In the genomic region with DNA sequence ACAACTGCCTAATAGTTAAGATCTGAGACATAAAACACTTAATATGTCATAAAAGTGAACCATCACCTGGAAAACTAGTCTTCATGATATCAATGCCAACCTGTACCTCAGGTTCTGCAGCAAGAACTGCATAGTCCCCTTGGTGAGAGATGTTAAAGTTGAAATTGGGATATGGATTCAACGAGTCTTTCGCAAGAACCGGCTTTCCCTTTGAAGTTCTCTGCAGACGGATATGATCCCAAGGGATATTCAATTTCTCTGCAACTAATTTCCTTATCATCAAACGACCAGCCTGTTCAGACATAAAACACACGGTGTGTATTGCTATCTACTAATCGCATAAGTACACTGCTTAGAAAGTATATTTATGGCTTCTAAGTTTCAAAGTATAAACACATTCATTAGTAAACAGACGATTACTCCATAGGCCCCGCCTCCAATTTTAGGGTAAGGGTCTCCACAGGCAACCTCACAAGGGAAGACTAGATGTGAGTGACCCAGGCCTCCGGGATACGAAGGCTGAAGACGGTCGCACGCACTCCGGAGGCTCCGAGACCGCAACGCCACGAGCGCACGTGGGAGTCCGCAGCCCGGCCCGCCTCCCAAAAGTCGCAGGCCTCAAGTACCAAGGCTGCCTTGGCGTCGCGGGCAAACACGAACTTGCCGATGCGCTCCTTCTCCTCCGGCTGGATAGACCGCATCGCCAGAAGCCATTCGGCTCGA, we compare ENCODE assay signal across 8 mouse cellular contexts. TPM values are rescaled to one million over a fixed set of nuclear protein-coding genes. Genes with fewer than 3 reads are reported as not detected.
DNase-seq lines count a peak whose midpoint lies in the region; ATAC-seq and TF ChIP-seq lines count a peak whose summit lies in the region.

No protein-coding gene starts in this region.

- H3K4me1 ChIP-seq in hindbrain, embryonic 15.5 days (replicated peaks) = peaks cover 26% of the 10 kb centered on the region
- H3K4me1 ChIP-seq in midbrain, embryonic 13.5 days (replicated peaks) = peaks cover 24% of the 10 kb centered on the region

- under 1% methylated on average over 36 of the region's 36 CpGs for WGBS in hindbrain, embryonic 15.5 days
- WGBS in midbrain, embryonic 13.5 days = under 1% methylated on average over 36 of the region's 36 CpGs

- peak; percentile 54 for ATAC-seq in hindbrain, embryonic 15.5 days (ENCODE audit: low FRiP score, low read depth)
- no peak; the same call in 1 of the 2 replicates for ATAC-seq in midbrain, embryonic 13.5 days

- no peaks in the 10 kb centered on the region for H3K27me3 ChIP-seq in hindbrain, embryonic 15.5 days
- no peaks in the 10 kb centered on the region for H3K27me3 ChIP-seq in midbrain, embryonic 13.5 days

- no peaks in the 10 kb centered on the region for H3K9me3 ChIP-seq in hindbrain, embryonic 15.5 days
- H3K9me3 ChIP-seq in midbrain, embryonic 13.5 days = no peaks in the 10 kb centered on the region

- peak overlapping the region; percentile 69 for H3K9ac ChIP-seq in hindbrain, embryonic 15.5 days
- H3K9ac ChIP-seq in midbrain, embryonic 13.5 days (replicated peaks) = peak overlapping the region; percentile 75

- no peaks in the 10 kb centered on the region for H3K36me3 ChIP-seq in hindbrain, embryonic 15.5 days
- no peaks in the 10 kb centered on the region for H3K36me3 ChIP-seq in midbrain, embryonic 13.5 days

- no peak for TF ChIP-seq CTCF in left cerebral cortex, adult 2 months (IDR thresholded peaks at IDR 0.05)

- peak overlapping the region; percentile 70 for H3K4me2 ChIP-seq in hindbrain, embryonic 15.5 days
- peak overlapping the region; percentile 69 for H3K4me2 ChIP-seq in midbrain, embryonic 13.5 days (replicated peaks)

- no peak for DNase-seq in left cerebral cortex, adult 2 months (ENCODE audit: extremely low spot score in 1 of 2, low spot score in 2 of 2)
- DNase-seq in left cerebral cortex, postnatal 4 days = no peak
- DNase-seq in c-Kit-positive CD71-positive TER-119-positive erythroid progenitor cells, embryonic 14.5 days (ENCODE audit: low spot score) = peak; percentile 32
- DNase-seq in cerebellum, adult 11 months = no peak
- DNase-seq in left cerebral cortex, postnatal 25 days (ENCODE audit: low spot score in 2 of 2) = no peak
- DNase-seq in gastrocnemius, postnatal 14 days = no peak

- H3K27ac ChIP-seq in left cerebral cortex, adult 2 months = peak overlapping the region; percentile 84
- peak overlapping the region; percentile 91 for H3K27ac ChIP-seq in hindbrain, embryonic 15.5 days (replicated peaks)
- peak overlapping the region; percentile 85 for H3K27ac ChIP-seq in midbrain, embryonic 13.5 days

- intact Hi-C loops in left cerebral cortex, adult 2 months (cut with DNase I) = loop anchor here (1.0 to 5.0 kb wide), 4 partner anchors 68 to 906 kb away; partner anchors contain the start of genes Cwf19l2, Gucy1a2 and Msantd4
- intact Hi-C loops in left cerebral cortex, postnatal 4 days (cut with DNase I) = loop anchor here (10.0 kb wide), 1 partner anchor 774 kb away; the partner anchor contains the start of gene Gucy1a2
- intact Hi-C loops in left cerebral cortex, postnatal 25 days (cut with DNase I) = loop anchor here (1.0 to 5.0 kb wide), 4 partner anchors 68 to 971 kb away; partner anchors contain the start of genes Alkbh8, Cwf19l2, Gucy1a2 and Msantd4
- intact Hi-C loops in gastrocnemius, postnatal 14 days (cut with DNase I; ENCODE audit: low total_unique reads) = no loop called here

- H3K4me3 ChIP-seq in left cerebral cortex, adult 2 months = peak overlapping the region; percentile 88
- peak overlapping the region; percentile 80 for H3K4me3 ChIP-seq in hindbrain, embryonic 15.5 days
- peak overlapping the region; percentile 75 for H3K4me3 ChIP-seq in midbrain, embryonic 13.5 days (replicated peaks)

RNA-seq across cellular contexts. Expression of gene Aasdhppt, which starts 0.5 kb away (rescaled TPM):
- total RNA-seq in left cerebral cortex, adult 2 months (2021) = 10 to 100 TPM; 25.9 to 29.9 TPM
- 10 to 100 TPM; 25.1 to 26.9 TPM for total RNA-seq in left cerebral cortex, postnatal 4 days (2021)
- polyA plus RNA-seq in hindbrain, embryonic 15.5 days (2015; fragmentation: Nextera tagmentation; extraction: Ambion mirVana) = 30.1 and 30.7 TPM in 2 replicates
- polyA plus RNA-seq in midbrain, embryonic 13.5 days (2015; fragmentation: Nextera tagmentation; extraction: Ambion mirVana) = 30.2 and 34.8 TPM in 2 replicates
- 10 to 100 TPM; 24.6 to 27.1 TPM for total RNA-seq in left cerebral cortex, postnatal 25 days (2021)
- 10 to 100 TPM; 10.8 to 12.3 TPM for total RNA-seq in gastrocnemius, postnatal 14 days (2021)

RNA-seq across cellular contexts. Expression of gene Kbtbd3, which starts 0.8 kb away (rescaled TPM):
- total RNA-seq in left cerebral cortex, adult 2 months (2021) = 10 to 100 TPM; 11.6 to 12.9 TPM
- 10 to 100 TPM in 1 of 2 experiments, 1 to 10 TPM in 1; 8.0 to 10.5 TPM for total RNA-seq in left cerebral cortex, postnatal 4 days (2021)
- polyA plus RNA-seq in hindbrain, embryonic 15.5 days (2015; fragmentation: Nextera tagmentation; extraction: Ambion mirVana) = 11.4 and 12.7 TPM in 2 replicates
- 10.4 and 10.8 TPM in 2 replicates for polyA plus RNA-seq in midbrain, embryonic 13.5 days (2015; fragmentation: Nextera tagmentation; extraction: Ambion mirVana)
- 10 to 100 TPM; 12.1 to 12.2 TPM for total RNA-seq in left cerebral cortex, postnatal 25 days (2021)
- 1 to 10 TPM; 3.3 to 3.5 TPM for total RNA-seq in gastrocnemius, postnatal 14 days (2021)
